Mouse (Mus musculus): ENCODE data around the gene Tmem9b. TPM values are rescaled to one million over a fixed set of nuclear protein-coding genes. Genes with fewer than 3 reads are reported as not detected.

The Tmem9b gene
- polyA plus RNA-seq, 1 experiment from 2014 or later: 103 TPM

- ATAC-seq (ENCODE audit: low FRiP score, low TSS enrichment) (no peak), DNase-seq (ENCODE audit: low spot score) (no peak)
- H3K27me3 ChIP-seq (ENCODE audit: control insufficient read depth, insufficient read depth, low read length): no peaks in the 10 kb centered on the region
- H3K4me3 ChIP-seq (ENCODE audit: low read depth, low read length): no peak overlapping the region
- H3K9ac ChIP-seq (ENCODE audit: low read length): no peak overlapping the region
- H3K9me3 ChIP-seq (ENCODE audit: control insufficient read depth, low read length): no peaks in the 10 kb centered on the region
- H3K4me1 ChIP-seq (replicated peaks; ENCODE audit: control insufficient read depth, insufficient read depth): 0 out of 2 replicates have a peak, but pooled peaks cover 3% of the 10 kb centered on the region
- TF ChIP-seq CTCF (IDR thresholded peaks at IDR 0.05; ENCODE audit: low read depth) (peak; percentile 62), EP300 (optimal IDR thresholded peaks at IDR 0.05) (no peak)
- no peaks in the 10 kb centered on the region for H3K36me3 ChIP-seq (ENCODE audit: control insufficient read depth, insufficient read depth, low read length)
- no peak overlapping the region for H3K4me2 ChIP-seq (replicated peaks; ENCODE audit: low read depth)
- 92% methylated on average over 3 of the region's 3 CpGs for WGBS
- H3K27ac ChIP-seq (replicated peaks): no peak overlapping the region
Measured at GRCm38 (mm10) chr7:109690101-109690500, 62.6 kb downstream of the Tmem9b start.

- Histone ChIP-seq H3K4me1 (replicated peaks; ENCODE audit: control insufficient read depth, insufficient read depth) (0 out of 2 replicates have a peak, but pooled peaks cover 3% of the 10 kb centered on the region), H3K27me3 (ENCODE audit: control insufficient read depth, insufficient read depth, low read length) (no peaks in the 10 kb centered on the region), H3K9me3 (ENCODE audit: control insufficient read depth, low read length) (no peaks in the 10 kb centered on the region), H3K36me3 (ENCODE audit: control insufficient read depth, insufficient read depth, low read length) (no peaks in the 10 kb centered on the region), H3K9ac (ENCODE audit: low read length) (no peak overlapping the region), H3K4me3 (ENCODE audit: low read depth, low read length) (no peak overlapping the region), H3K4me2 (replicated peaks; ENCODE audit: low read depth) (no peak overlapping the region), H3K27ac (replicated peaks) (no peak overlapping the region)
- no peak for TF ChIP-seq CTCF (IDR thresholded peaks at IDR 0.05; ENCODE audit: low read depth)
- no peak for TF ChIP-seq EP300 (optimal IDR thresholded peaks at IDR 0.05)
- ATAC-seq (ENCODE audit: low FRiP score, low TSS enrichment) (no peak), DNase-seq (ENCODE audit: low spot score) (no peak)
- WGBS: 19% methylated on average over 9 of the region's 9 CpGs
Measured at GRCm38 (mm10) chr7:109686585-109687128, 66.0 kb downstream of the Tmem9b start.

Other genes starting within 250 kb of the Tmem9b start
- 0.02 TPM in 2 replicates for gene Trim66, start 244.7 kb downstream of the Tmem9b start, polyA plus RNA-seq (2015; fragmentation: Nextera tagmentation; extraction: Ambion mirVana)
- 122 and 123 TPM in 2 replicates for gene Rpl27a, start 233.7 kb downstream of the Tmem9b start, polyA plus RNA-seq (2015; fragmentation: Nextera tagmentation; extraction: Ambion mirVana)
- 35.3 and 35.6 TPM in 2 replicates for gene St5, start 49.3 kb downstream of the Tmem9b start, polyA plus RNA-seq (2015; fragmentation: Nextera tagmentation; extraction: Ambion mirVana)
- gene Akip1, start 49.2 kb downstream of the Tmem9b start, polyA plus RNA-seq (2015; fragmentation: Nextera tagmentation; extraction: Ambion mirVana): 36.8 and 38.6 TPM in 2 replicates
- 0.17 and 0.25 TPM in 2 replicates for gene BC051019, start 29.0 kb downstream of the Tmem9b start, polyA plus RNA-seq (2015; fragmentation: Nextera tagmentation; extraction: Ambion mirVana)
- gene Ascl3, start 21.1 kb downstream of the Tmem9b start, polyA plus RNA-seq (2015; fragmentation: Nextera tagmentation; extraction: Ambion mirVana): 0.39 and 0.56 TPM in 2 replicates
- 0.63 and 0.73 TPM in 2 replicates for gene Nrip3, start 29.1 kb upstream of the Tmem9b start, polyA plus RNA-seq (2015; fragmentation: Nextera tagmentation; extraction: Ambion mirVana)
- 0.79 and 0.96 TPM in 2 replicates for gene Scube2, start 112.8 kb upstream of the Tmem9b start, polyA plus RNA-seq (2015; fragmentation: Nextera tagmentation; extraction: Ambion mirVana)
- 13.8 and 14.5 TPM in 2 replicates for gene Dennd5a, start 207.6 kb upstream of the Tmem9b start, polyA plus RNA-seq (2015; fragmentation: Nextera tagmentation; extraction: Ambion mirVana)
- gene Tmem41b, start 234.1 kb upstream of the Tmem9b start, polyA plus RNA-seq (2015; fragmentation: Nextera tagmentation; extraction: Ambion mirVana): 85.5 and 88.5 TPM in 2 replicates